Mouse (Mus musculus): ENCODE results near the gene Map4k5.

Map4k5 gene

DNA sequence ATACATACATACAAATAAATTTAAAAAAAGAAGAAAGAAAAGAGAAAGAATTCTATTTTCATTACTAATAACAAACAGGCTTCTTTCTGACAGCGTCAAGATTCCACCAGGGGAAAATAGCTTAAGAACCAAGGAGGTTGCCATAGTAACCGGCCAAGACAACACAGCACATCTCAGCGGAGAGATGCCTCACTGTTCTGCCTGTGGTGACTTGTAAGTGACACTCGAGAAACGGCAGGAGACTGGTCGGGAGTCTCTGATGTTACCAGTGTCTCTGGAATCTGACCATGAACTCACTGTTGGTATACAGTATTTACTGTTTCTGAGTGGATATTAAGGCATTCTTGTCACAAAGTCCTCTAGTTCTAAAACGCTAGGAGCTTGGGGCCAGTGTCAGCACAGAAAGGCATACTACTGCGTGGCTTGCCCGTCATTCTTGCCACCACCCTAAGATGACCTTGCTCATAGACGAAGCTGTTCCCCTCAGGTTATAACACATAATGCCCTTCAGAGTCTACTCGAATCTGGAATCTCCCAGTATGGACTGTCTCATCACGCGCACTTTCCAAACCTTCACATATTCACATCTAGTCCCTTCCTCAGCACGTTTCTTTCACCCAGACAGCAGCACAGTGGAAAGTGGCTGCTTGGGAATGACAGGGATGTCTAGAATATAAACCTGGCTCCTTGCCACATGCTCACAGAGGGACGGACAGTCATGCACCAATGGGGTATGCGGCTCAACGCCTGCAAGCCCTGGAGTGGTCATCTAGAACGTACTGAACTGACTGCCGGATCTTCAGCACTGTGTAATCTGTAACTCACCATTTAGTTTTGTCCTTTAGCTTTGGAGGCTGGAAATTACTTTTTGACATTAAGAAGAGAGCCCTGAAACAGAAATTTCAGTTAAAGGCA, 49.2 kb downstream of the Map4k5 start:
- no peak for DNase-seq (ENCODE audit: low spot score in 2 of 2)

DNA sequence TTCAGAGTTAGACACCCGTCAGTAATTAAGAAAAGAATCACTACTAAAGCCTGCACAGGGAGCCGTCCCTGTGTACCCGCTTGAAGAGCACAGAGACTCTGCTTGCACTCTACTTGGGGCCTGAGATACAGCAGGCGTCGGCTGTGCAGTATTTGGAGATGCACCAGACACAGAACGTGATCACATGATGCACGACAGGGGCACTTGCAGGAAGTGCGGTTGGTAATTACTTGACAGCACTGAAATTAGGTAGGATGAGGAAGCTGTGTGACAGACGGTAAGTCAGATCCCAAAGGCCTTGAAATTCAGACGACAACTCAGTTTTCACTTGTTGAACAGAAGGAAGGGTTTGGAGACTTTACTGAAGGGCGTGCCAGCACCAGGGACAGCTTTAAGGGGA, 54.6 kb downstream of the Map4k5 start:
- DNase-seq (ENCODE audit: low spot score in 2 of 2) = peak; percentile 68 to 69

DNA sequence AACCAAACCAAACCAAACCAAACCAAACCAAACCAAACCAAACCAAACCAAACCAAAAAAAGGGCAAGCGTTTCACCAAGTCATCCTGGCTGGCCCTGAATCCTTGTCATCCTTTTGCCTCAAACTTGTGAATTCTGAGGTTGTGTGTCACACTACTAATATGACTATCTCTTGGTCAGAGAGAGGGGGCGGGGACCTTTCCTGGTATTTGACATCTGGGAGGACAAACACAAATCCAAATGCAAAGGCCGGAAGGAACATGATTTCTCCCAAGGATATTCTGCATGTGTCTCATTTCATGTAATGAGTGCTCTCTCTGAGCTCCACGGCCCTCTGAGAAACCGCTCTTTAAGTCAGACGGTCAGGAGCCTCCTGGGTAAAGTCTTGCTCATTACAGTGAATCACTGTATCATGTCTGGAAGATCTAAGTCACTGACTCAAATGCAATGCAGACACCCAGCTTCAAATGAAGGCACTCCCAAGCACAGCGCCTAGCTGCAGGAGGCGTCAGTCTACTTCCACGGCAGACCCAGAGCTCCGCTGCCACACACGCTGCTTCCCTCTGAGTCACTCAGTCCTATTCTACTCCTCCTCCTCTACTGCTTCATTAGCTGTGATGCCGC, 58.9 kb downstream of the Map4k5 start:
- DNase-seq (ENCODE audit: low spot score in 2 of 2) = no peak

DNA sequence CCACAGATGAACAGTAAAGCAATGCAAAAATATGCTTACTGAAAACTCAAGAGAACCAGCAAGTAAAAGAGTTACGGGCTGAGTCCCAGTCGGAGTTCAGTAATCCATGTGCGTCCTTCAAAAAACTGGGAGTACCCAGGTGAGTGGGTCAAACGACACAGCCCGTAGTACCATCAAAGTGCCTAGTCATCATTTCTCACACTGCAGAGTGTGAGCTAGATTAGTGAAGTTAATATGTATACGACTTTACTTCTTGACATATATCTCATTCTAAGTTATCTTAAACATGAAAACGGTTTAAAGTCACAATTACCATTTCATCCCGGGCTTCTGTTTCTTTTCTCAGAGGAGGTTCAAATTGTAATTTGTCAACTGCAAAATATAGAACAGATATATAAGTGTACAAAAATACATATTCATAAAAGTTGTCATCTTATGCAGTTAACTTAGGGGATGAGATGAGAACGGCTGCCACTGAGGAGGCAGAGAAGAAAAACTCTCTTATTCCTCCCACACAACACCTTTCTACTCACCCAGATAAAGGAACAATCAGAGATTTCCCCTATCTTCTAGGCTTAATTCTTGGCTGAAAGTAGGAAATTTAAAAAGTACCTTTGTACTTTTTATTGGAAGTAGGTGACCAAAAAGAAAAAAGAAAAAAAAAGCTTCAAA, 61.6 kb downstream of the Map4k5 start:
- no peak for DNase-seq (ENCODE audit: low spot score in 2 of 2)

DNA sequence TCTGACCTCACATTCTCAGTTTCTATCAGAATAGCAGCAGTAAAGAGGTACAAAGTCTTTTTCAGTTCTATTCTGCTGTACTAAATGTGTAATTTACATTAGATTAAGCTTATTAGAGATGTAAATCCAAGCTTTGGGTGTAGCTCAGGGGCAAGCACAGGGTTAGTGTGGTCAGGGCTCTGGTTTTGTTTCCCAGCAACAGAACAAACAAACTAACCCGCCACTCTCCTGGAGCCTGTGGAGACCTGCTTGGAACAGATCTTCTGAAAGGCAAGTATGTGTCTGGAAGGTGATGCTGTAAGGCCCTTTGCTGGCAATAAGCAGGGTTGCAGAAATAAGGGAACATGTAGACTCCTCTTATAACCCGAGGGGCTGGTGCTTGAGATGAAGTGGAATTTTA, 64.8 kb downstream of the Map4k5 start:
- DNase-seq (ENCODE audit: low spot score in 2 of 2) = no peak

DNA sequence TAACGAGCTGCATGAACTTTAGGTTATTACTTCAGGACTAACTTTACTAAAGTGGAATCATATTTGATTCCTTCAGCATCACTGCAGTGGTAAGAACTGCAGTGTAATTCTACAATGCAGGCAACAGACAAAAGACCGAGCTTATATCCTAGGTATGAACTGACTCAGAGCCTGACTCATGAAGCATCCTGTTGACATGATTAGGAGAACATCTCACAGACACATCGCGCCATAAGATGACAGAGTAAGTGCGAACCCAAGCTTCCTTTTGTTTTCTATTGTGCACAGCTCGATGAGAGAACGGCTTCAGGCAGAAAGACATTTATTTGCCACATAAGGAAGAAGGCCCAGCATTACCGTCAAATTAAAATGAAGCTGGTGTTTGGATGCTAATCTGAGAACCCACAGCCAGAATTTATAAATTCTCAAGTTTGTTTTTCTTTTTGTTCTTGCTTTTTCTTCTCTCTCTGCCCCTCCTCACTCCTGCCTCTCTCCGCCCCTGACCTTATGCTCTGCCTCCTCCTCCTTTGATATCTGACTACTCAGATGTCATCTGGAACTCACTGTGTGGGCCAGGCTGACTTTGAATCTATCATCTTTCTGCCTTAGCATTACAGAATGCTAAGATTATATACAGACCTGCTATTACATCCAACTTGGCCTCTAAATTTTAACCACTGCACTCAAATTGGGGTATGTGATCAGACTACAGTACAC, 68.0 kb downstream of the Map4k5 start:
- no peak for DNase-seq (ENCODE audit: low spot score in 2 of 2)

DNA sequence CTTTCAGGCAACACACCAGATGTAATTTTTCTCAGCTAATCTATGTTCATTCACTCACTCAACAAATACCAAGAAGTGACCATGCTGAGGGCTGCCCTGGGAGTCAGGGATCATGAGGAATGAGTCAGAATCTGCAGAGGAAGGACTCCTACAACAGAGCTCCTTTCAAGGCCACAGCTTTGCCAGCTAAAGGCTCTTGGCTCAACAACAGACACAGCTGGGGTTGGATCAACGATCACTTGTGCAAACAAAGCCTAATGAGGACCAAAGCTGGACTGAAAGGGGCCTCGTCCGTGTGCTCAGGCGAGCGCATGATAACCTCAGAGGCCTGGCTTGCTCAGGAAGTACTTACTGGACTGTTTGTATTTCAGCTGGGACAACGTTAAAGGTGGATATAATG, 78.7 kb downstream of the Map4k5 start:
- DNase-seq (ENCODE audit: low spot score in 2 of 2) = no peak

DNA sequence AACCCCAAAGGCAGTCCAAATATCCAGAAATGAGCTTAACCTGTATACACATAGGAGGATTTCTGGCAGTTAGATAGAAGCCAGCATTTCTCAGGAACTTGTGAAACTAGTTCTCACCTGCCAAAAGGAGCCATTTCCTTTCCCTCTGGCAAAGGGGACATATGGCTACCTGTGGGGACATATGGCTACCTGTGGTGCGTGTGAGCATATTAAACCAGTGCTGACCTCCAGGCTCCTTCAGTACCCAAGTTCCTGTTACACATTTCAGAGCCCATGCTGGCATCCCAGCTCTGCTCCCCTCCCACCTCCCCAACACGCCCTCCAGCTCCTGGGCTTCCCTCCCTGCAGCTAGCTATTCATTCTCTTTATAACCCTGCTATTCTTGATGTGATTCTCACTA, 79.4 kb downstream of the Map4k5 start:
- no peak for DNase-seq (ENCODE audit: low spot score in 2 of 2)

DNA sequence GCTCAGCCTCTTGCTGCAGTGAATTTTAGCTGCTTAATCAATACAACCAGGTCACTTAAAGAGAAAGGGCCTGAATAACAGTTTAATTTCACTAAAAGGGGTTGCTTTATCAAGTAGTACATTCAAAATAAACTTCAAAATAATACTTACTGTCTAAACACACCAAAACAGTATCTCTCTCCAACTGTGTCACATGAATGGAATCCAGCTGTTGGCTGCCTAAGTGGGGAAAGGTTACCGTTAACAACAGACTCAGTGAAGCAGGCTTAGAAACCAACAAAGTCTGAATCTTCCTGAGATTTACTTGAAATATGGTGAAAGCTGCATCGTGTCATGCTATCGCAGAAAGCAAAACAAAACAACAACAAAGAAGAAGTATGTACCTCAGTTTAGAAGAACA, 80.0 kb downstream of the Map4k5 start:
- DNase-seq (ENCODE audit: low spot score in 2 of 2) = no peak

DNA sequence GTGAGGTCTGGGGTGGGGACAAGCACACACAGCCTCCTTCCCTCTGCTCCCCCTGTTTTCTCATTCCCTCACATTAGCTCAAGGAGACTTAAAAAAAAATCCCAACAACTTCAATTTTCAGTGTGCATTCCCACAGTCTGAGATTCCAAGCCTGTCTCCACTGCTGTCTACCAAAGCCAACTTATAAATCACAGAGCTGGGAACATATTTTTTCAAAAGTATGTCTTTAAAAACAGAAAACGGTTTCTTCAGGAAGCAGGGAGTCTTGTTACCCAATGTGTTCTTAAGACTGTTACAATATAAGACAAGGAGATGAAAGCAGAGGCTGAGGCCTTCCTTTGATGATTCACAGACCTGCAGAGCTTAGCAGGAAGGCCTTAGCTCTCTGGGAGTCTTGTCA, 81.0 kb downstream of the Map4k5 start:
- DNase-seq (ENCODE audit: low spot score in 2 of 2) = no peak

DNA sequence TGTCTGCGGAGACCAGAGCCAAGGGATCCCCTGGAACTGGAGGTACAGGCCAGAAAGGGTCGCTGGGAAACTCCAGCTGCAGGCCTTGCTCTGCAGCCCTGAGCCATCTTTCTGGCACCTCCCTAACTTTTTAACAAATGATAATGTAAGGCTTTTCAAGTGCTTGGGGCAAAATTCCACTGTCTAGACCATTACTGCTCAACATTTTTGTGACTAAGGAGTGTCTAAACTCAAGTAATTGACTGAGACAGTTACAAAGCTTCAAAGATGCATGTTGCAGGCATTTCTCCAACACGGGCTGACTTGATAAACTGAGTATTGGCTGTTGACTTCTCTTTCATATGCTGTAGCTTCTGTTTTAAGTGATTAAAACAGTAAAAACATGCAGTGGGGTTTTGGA, 83.6 kb downstream of the Map4k5 start:
- no peak for DNase-seq (ENCODE audit: low spot score in 2 of 2)

DNA sequence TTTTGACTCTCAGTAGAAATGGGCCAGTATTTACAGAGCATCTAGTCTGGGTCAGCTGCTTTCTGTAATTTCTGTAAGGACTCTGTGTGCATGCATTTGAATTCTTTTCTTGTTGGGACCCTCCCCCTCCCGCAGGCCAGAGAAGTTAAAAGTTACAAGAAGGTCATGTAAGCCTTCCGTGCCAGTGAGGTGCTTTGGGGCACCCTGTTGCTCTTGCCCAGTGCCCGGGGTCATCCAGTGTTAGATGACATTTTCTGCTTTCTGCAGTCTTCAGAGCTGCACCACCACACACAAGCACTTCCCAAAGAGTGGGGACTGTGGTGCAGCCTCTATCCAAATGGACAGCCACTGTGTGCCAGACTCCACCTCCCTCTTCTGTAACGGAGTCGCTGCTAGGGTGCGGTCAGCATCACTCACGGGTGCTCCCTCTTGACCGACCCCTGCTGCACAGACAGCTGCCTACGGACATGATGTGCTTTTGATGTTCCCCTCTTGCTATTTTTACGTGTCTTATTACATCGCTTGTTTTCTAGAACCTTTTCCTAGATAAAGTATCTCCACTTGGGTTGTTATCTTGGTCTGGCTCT, 85.5 kb downstream of the Map4k5 start:
- DNase-seq (ENCODE audit: low spot score in 2 of 2) = no peak

DNA sequence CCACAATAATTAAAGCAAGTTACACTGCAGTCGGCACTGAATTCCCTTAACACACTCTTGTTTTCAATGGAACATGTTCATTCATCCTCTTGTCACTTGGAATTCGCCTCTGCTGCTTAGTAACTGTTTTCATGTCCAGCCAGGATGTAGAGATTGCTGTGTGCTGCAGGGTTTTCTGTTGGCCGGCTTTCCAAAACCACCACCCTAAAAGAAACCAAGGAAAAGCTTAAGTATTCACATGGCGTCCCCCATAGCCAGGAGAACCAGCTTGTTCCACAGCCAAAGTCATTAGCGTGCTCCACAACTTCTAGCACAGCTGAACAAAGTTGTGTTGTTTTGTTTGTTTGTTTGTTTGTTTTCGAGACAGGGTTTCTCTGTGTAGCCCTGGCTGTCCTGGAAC, 87.9 kb downstream of the Map4k5 start:
- no peak for DNase-seq (ENCODE audit: low spot score in 2 of 2)

DNA sequence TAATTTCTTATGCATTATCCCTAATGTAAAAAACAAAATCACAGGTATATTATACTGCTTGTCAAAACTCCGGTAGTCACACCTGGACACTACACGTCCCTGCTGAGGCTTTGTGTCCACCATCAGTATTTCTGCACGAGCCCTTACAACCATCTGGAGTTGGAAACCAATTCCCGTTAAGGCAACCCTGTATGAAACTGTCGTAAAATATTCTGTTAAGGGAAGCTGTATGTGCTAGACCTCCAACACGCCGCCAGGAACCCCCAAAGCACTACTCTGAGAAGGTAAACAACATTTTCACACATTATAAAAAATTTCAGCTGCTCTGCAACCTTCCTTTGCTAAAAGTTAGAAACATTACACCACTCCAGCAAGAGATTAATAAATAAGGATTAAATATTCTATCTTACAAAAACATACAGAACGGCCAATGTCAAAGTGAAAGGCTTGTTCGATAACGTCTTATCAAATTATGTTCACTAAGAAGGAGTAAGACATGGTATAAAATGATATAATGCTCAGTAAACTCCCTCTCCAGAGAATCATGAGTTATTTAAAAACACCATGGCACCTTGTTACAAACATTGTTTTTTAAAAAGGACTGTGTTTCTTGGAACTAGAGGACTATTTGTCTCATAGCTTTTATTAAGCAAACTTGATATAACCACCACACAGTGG, 88.5 kb downstream of the Map4k5 start:
- no peak for DNase-seq (ENCODE audit: low spot score in 2 of 2)

DNA sequence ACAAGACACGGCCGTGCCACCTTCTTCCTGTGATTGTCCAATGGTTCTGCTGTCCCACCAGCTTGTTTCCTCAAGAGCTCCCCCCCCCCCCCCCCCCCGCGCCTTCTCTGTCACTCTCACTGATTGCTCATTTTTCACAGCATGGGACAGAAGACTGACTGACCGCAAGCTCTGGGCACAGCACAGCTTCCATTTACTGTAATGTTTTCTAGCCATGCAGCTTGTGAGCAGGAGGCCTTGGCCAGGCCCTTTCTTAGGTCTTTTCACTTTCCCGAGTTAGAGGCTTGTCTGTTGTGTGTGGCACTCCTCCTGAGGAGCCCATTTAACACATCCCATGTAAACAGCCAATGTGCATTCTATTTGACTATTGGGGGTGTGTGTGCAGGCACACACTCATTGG, 89.8 kb downstream of the Map4k5 start:
- no peak for DNase-seq (ENCODE audit: low spot score in 2 of 2)

DNA sequence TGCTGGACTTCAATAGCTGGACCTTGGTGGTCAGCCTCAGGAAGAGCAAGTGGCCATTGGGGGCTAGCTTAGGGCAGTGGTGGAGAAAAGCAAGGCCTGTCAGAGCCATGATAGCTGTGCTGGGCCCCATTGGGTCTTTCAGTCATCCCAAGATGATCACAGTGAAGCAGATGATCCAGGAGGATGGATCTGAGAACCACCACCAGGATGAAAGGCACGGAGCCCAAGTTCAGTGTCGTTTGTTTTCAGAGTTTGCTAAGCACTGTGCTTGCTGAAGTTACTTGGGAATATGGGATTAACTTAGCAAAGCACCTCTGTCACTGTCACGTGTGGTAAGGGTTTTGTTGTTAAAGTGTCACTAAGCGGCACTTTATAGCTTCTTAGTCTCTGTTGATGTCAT, 92.4 kb downstream of the Map4k5 start:
- DNase-seq (ENCODE audit: low spot score in 2 of 2) = no peak

DNA sequence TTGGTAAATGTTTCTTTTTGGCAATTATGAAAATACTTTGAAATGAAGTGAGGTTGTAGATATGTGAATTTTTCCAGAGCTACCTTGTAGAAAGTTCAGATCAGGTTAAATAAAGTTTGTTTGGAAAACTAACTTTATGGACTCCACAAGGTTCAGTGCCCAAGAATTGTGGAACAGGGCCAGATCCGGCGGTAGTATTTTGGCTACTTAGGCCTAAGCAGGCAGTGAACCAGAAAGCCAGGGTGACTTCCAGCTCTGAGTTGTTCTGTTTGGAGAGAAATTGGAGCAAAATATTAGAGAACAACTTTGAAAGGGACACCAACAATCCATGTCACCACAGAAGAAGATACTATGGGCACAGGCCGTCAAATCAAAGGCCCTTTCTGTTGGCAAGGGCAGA, 96.7 kb downstream of the Map4k5 start:
- no peak for DNase-seq (ENCODE audit: low spot score in 2 of 2)

DNA sequence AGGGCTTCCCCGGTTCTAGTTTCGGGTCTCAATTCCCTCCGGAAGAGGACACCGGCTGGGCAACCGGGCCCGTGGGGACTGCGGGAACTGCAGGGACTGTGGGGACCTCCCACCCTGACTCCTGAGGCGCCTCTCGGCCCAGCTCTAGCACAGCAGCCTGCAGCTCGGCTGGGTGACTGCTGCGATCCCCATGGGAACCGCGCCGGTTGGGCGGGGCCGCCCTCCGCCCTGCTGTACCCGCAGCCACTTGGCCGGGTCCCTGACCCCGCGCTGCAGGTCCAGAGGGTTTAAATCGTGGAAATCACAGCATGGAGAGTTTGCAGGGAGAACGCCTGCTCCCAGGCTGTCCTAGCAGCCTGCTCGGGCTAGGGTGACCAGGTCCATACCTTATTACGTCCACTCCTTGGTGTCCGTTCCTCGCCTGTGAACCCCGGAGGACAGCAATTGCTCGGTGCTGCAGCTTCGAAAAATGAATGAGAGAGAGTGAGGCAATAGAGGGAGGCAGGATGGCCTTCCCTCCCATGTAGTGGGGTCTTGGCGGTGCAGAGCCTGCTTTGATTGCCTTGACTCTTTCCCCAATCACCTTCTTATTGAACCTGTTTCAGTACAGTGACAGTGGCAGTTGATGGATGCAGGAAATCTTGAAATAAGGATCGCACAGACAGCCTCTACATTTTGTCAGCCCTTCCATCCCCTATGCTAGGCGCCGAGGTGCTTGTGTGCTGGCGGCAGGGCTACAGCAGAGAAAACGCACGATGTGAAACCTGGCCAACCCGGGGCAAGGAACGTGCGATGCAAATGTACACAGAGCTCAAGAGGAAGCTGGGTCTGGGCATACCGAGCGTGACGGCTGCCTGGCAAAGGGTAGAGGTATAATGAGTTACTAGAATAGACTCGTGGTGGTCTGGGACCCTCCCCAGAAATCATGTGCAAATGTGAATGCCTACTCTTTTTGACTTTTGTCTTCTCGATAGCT, 102.2 kb downstream of the Map4k5 start, which contains the start of gene Cdkl1:
Gene Cdkl1 (minus strand): TSS at position 738 of the 976 bp plus-strand sequence.
- peak; percentile 78 to 82 for DNase-seq (ENCODE audit: low spot score in 2 of 2)

DNA sequence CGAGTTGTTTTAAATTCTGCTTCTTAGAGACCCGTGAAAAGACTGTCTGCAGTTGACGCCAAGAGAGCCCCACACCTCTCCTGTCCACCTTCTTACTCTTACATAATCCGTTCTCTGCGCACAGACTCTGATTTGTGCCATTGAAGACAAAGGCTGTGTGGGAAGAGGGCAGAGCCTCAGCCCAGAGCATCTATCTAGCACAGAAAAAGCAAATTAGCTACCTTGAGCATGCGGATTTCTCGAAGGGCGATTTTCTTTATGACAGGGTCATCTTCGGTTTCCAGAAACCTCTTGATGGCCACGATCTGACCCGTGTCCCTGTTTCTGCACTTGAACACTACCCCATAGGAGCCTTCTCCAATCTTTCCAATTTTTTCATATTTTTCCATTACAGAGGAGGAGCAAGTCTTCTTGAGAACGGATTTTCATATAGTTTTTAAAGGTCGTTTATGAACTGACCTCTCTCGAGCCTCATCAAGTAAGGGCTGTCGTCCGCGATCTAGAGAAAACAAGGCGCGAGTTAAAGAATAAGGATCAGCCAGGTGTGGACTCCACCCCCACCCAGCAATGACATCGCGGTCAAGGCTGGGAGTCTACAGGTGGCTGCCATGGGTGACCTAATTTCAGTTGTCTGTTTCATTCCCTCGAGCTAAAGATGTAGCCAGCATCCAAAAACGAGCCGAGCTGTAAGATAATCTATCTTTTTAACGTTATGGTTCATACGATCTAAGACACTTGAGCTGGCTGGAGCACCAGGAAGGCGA, 103.1 kb downstream of the Map4k5 start:
- no peak for DNase-seq (ENCODE audit: low spot score in 2 of 2)

Measured in spleen, postnatal 36 days (tissue).